Mouse (Mus musculus): ENCODE data around the gene Gm37419.

DNA sequence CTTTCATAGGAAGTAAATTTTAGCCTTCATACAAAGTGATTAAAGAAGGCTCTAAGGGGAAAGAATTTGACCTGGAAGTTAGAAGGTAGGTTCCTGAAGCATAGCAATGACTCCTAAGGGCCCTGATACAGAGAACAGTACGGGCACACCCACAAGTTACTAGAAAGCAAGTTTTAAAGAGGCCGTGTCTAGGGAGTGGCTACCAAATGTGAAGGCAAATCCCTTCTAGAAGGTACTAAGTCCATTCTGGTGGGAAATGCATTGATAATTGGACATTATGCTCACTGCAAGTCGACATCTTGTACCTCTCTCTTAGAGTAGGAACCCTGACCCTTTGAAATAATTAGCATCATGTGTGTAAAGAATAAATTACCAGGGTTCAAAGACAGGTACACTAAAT lies 48.1 kb downstream of the Gm37419 start:
- TF ChIP-seq CTCF (IDR thresholded peaks at IDR 0.05; ENCODE audit: borderline replicate concordance, insufficient read depth, low read depth, low read length) (no peak), POLR2A (IDR thresholded peaks at IDR 0.05; ENCODE audit: borderline replicate concordance, insufficient read depth, low read length) (no peak)
